Mouse (Mus musculus) limb, embryonic 10.5 days (tissue): Measurements from ENCODE around the gene Miga1. TPM values are rescaled to one million over a fixed set of nuclear protein-coding genes. Genes with fewer than 3 reads are reported as not detected.

ENCODE experiments used
- polyA plus RNA-seq: library from polyadenylated mRNA; unstranded; fragments of >200 nt; fragmentation: Nextera tagmentation; extraction: Ambion mirVana; gene quantifications from 2 replicates; pipeline ENCODE4 v1.2.1, GENCODE M21; 2016

Gene Miga1
- polyA plus RNA-seq, 1 experiment from 2014 or later = 21.5 TPM

Other genes with a start within 250 kb of the Miga1 start
- 2.1 and 4.5 TPM in 2 replicates for gene Gipc2, start 174.2 kb downstream of the Miga1 start, polyA plus RNA-seq
- 14.0 and 20.7 TPM in 2 replicates for gene Dnajb4, start 130.1 kb downstream of the Miga1 start, polyA plus RNA-seq
- 412 and 467 TPM in 2 replicates for gene Fubp1, start 130.0 kb downstream of the Miga1 start, polyA plus RNA-seq
- 3.0 and 3.1 TPM in 2 replicates for gene Nexn, start 74.1 kb downstream of the Miga1 start, polyA plus RNA-seq
- 46.4 and 52.0 TPM in 2 replicates for gene Usp33, start 6.1 kb upstream of the Miga1 start, polyA plus RNA-seq
- 57.8 and 60.1 TPM in 2 replicates for gene Zzz3, start 55.1 kb upstream of the Miga1 start, polyA plus RNA-seq